Mouse (Mus musculus) cortical plate, adult 2 months (tissue): ENCODE measurements around the gene Gm10945. TPM values are rescaled to one million over a fixed set of nuclear protein-coding genes. Genes with fewer than 3 reads are reported as not detected.

Experiments
- H3K27ac ChIP-seq: fragments of 200-500 bp; 2 replicates; pipeline ENCODE4 v1.5.1; 2012; ENCODE audit warnings: low read length, control low read depth, inconsistent platforms; ENCODE audit not compliant: insufficient read depth
- H3K4me1 ChIP-seq: fragments of 200-500 bp; 2 replicates; pipeline ENCODE4 v1.6.1; 2011; ENCODE audit warnings: low read length; ENCODE audit not compliant: control insufficient read depth, insufficient read depth
- H3K4me3 ChIP-seq: fragments of 200-500 bp; 2 replicates; pipeline ENCODE4 v1.5.1; 2011; ENCODE audit warnings: mild to moderate bottlenecking, low read length, control low read depth; ENCODE audit not compliant: insufficient read depth
- CTCF ChIP-seq: fragments of 200-500 bp; IDR thresholded peaks from 2 replicates; pipeline ENCODE4 v1.5.1; 2011; ENCODE audit warnings: mild to moderate bottlenecking, control low read depth, low read length; ENCODE audit not compliant: insufficient read depth; ENCODE audit errors: extremely low read depth
- POLR2A ChIP-seq: fragments of 200-500 bp; IDR thresholded peaks from 2 replicates; pipeline ENCODE4 v1.6.1; 2011; ENCODE audit warnings: mild to moderate bottlenecking, low read length, control low read depth; ENCODE audit not compliant: insufficient read depth; ENCODE audit errors: extremely low read depth
- polyA plus RNA-seq: library from polyadenylated mRNA; depleted of rRNA; stranded (reverse); fragments of >200 nt; gene quantifications from 2 replicates; pipeline ENCODE4 v1.2.3, GENCODE M21; 2012; rRNA removed

The Gm10945 gene
- polyA plus RNA-seq = not detected in 2 replicates

- H3K4me3 ChIP-seq = no peak within 1 kb of the TSS
- TF ChIP-seq POLR2A (no peak), CTCF (no peak)
- no peak within 1 kb of the TSS for H3K27ac ChIP-seq
- H3K4me1 ChIP-seq = no peaks in the 10 kb centered on the region
Measured at GRCm38 (mm10) chr10:6761287-6761811, at the start of gene Gm10945. Gene Gm10945, minus strand, starts transcription at chr10:6761761.

GRCm38 (mm10) chr10:6790226-6790625, 28.7 kb upstream of the Gm10945 start:
- peak overlapping the region; percentile 15; the same call in 1 of the 2 replicates for H3K4me3 ChIP-seq

GRCm38 (mm10) chr10:6788517-6789237, 27.1 kb upstream of the Gm10945 start:
- no peaks in the 10 kb centered on the region for H3K4me1 ChIP-seq
- peak overlapping the region; percentile 66 for H3K4me3 ChIP-seq
- no peak overlapping the region for H3K27ac ChIP-seq
- TF ChIP-seq POLR2A (peak; percentile 39; the same call in 1 of the 2 replicates), CTCF (no peak)

More at GRCm38 (mm10) chr10:6790226-6790625, 28.7 kb upstream of the Gm10945 start:
- no peaks in the 10 kb centered on the region for H3K4me1 ChIP-seq
- H3K27ac ChIP-seq = no peak overlapping the region
- no peak for TF ChIP-seq CTCF
- TF ChIP-seq POLR2A = no peak

GRCm38 (mm10) chr10:6758206-6758605, 3.4 kb downstream of the Gm10945 start, which contains the start of gene Oprm1:
Gene Oprm1, plus strand, starts transcription at chr10:6758506.
- TF ChIP-seq CTCF (no peak), POLR2A (no peak)
- no peaks in the 10 kb centered on the region for H3K4me1 ChIP-seq
- no peak within 1 kb of the TSS for H3K27ac ChIP-seq
- no peak within 1 kb of the TSS for H3K4me3 ChIP-seq

DNA sequence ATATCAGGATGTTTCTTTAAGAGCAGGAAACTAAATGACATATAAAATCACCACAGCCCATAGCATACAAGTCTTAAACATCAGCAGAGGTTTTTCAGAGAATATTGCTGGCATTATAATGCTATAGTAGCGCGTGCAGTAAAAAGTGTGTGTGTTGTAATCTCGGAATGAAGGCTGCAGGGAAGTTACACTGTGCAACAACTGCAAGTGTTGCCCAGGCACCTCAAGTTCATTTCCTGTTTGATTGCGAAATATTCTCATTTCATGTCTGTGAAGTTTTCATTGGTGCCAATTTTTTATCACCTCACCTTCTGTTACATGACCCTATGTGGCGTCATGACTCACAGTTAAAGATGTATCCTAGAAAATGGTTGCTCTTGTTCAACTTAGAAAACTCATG, 8.2 kb downstream of the Gm10945 start:
- no peak for TF ChIP-seq POLR2A
- TF ChIP-seq CTCF = no peak
- Histone ChIP-seq H3K4me1 (no peaks in the 10 kb centered on the region), H3K4me3 (no peak overlapping the region), H3K27ac (no peak overlapping the region)

DNA sequence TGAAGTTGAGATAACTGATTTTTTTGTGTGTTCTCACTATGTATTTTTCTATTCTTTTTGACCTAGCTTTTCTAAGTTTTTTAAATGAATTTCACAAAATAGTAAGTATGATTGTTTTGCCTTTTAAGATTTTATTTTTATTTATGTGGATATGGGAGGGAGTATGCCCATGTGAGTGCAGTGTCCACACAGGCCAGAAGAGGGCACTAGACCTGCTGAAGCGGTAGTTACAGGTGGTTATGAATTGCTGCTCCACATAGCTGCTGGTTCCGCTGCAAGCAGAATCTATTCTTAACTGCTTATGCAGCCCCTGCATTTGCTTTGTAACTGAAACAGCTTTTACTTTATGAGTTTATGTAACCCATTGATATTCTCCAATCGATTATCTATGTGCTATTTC, 33.1 kb downstream of the Gm10945 start:
- no peaks in the 10 kb centered on the region for H3K4me1 ChIP-seq
- TF ChIP-seq POLR2A (no peak), CTCF (no peak)
- no peak overlapping the region for H3K4me3 ChIP-seq
- no peak overlapping the region for H3K27ac ChIP-seq

GRCm38 (mm10) chr10:6723765-6724164, 37.8 kb downstream of the Gm10945 start:
- Histone ChIP-seq H3K4me3 (no peak overlapping the region), H3K4me1 (no peaks in the 10 kb centered on the region), H3K27ac (no peak overlapping the region)
- TF ChIP-seq CTCF (no peak), POLR2A (no peak)

DNA sequence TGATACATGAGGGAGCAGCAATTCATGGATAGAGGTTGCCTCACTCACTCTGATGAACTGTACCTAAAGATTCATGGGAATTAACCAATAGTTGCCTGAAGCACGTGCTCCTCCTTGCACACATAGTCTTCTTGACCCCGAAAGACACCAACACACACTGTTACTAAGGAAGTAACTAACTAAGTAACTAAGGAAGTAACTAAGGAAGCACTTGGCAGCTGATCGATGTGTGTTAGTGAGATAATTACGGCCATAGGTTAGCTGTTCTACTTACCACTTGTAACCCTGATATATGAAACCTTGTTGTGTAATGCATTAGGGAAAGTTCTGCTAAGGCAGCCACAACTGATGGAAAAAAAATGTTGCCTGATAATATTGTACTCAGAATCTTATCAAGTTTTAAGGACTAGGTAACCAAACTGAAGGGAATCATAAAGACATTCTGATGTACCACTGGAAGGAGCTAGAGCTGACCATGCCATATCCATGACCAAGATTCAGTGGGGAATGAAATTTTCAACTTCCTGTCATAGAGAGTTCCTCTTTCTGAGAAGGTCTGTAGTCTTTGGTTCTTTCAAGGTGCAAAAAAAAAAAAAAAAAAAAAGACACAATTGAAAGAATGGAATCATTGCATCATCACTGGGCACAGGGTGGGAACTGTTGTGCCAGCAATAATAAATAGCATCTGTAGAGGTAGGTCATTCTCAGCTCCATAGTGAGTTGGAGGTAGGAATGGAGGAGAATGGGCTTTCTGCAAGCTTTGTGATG, 44.2 kb downstream of the Gm10945 start:
- no peak overlapping the region for H3K27ac ChIP-seq
- no peak for TF ChIP-seq CTCF
- no peak for TF ChIP-seq POLR2A
- H3K4me1 ChIP-seq = no peaks in the 10 kb centered on the region
- H3K4me3 ChIP-seq = no peak overlapping the region

DNA sequence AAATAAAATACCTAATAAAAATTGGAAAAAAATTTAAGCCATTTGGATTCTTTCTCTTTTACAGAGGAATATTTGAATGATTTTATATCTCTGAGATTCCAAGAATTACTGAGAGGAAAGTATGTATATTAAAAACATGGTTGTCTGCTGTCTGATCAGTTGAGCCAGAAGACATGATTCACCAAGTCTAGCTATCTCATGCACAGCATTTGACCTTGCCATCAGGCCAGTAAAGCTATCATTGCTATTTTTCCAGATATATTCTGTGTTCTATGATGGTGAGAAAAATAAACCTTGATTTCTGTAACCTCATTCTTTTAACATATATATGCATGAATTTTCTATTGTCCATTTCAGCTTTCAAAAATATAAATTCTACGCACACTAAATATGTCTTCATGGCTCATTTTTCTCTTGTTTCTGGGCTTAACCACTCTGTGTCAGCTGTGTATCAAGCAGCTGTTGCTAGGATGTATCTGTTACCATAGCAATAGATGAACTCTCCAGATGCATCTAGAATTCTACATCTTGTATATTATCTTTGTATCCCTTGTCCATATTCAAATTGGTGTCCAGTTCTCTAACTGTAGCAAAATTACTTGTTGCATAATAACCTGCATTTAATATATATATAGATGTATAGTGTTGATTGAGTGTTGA, 56.2 kb downstream of the Gm10945 start:
- no peaks in the 10 kb centered on the region for H3K4me1 ChIP-seq
- TF ChIP-seq POLR2A (no peak), CTCF (no peak)
- H3K4me3 ChIP-seq = no peak overlapping the region
- no peak overlapping the region for H3K27ac ChIP-seq
